Mouse (Mus musculus) kidney, postnatal 4 days (tissue): ENCODE data around the gene Tesk1.

Experiments used
- DNase-seq, 2 experiments: peaks; one replicate each; pipeline ENCODE4 v3.0.0; 2021; ENCODE audit warnings: mixed read lengths in 2 of 2

The Tesk1 gene

GRCm38 (mm10) chr4:43419801-43420281, 21.9 kb upstream of the Tesk1 start:
- peak in 1 of 2 experiments; percentile 7 for DNase-seq

- peak; percentile 85 to 87 for DNase-seq
These were observed 21.4 kb upstream of the Tesk1 start for GRCm38 (mm10) chr4:43420305-43420704.

DNA sequence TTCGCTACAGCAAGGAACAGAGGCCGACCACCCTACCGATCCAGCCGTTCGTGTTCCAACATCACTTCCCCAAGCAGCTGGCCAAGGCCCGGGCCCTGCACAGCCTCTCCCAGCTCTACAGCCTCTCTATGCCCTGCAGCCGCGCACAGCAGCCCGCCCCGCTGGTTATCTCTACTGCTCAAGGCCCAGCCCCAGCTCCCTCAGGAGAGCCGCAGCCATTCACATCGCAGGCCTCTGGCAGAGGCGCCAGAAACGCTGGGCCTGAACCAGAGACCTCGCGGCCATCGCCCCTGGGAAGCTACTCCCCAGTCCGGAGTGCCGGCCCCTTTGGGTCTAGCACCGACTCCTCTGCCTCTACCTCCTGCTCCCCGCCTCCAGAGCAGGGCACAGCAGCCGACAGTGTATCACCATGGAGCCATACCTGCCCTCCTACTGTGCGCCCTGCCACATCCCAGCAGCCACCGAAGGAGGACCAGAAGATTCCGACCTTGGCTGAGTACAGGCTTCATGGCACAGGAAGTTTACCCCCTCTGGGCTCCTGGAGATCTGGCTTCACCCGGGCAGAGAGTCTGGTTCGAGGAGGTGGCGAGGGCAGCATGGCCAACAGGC, 20.0 kb upstream of the Tesk1 start:
- no peak for DNase-seq

GRCm38 (mm10) chr4:43423267-43423934, 18.3 kb upstream of the Tesk1 start:
- no peak for DNase-seq

GRCm38 (mm10) chr4:43424072-43424471, 17.7 kb upstream of the Tesk1 start:
- DNase-seq: no peak

DNA sequence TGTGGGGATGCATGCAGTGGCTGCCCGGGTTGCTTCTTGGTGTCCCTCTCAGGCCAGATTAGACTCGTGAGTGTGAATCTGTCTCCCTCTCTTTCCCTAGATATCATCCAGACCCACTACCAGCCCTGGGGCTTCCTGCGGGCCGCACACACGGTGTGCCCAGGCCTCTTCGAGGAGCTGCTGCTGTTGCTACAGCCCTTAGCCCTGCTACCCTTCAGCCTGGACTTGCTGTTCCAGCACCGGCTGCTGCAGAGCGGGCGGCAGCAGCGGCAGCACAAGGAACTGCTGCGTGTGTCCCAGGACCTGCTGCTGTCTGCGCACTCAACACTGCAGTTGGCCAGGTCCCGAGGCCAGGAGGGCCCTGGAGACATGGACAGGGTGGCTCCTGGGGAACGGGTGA, 16.5 kb upstream of the Tesk1 start:
- no peak for DNase-seq

GRCm38 (mm10) chr4:43425648-43426380, 15.9 kb upstream of the Tesk1 start:
- DNase-seq: no peak

DNA sequence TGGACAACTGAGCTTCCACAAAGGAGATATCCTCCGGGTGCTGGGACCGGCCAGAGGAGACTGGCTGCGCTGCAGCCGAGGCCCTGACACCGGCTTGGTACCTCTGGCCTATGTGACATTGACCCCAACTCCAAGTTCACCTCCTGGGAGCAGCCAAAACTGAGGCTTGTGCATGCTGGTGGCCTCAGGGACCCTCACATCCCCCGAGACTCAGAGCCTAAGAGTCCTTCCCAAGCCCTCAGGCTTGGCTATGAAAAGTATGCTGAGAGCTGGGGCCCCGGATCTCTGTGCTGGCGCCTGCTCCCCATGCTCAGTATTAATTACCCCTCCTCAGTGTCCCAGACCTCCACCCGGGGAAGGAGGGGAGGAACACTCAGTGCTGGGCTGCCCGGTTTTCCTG, 15.3 kb upstream of the Tesk1 start:
- no peak for DNase-seq

GRCm38 (mm10) chr4:43427501-43428179, 14.1 kb upstream of the Tesk1 start:
- DNase-seq: no peak

DNA sequence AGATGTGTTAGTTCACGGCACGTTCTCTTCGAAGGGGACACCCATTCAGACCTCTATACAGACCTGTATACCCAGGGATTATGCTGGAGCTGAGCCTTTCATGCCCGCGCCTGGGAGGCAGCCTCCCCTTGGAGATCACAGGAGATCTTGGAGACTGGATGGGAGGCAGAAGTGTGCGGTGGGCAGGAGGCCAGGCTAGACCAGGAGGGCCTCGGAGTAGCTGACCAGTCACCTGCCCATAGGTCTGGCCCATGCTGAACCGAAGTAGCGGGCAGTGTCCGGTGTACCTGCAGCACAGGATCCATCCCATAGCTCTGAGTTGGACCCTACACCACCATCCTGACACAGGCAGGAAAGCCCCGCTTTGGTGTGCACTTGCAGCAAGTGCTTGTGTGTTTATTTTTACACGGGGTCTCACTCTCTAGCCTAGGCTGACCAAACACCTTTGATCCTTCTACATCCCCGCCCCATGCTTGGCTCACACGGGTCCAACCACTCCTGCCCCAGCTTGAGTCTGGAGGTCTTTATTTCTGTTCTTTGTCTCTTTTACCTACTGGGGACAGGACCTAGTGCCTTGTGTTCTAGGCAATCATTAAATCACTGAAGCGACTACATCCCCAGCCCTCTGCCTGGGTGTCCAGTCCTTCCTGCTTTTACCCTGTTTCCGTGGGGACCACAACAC, 13.4 kb upstream of the Tesk1 start:
- DNase-seq: peak in 1 of 2 experiments; percentile 8

DNA sequence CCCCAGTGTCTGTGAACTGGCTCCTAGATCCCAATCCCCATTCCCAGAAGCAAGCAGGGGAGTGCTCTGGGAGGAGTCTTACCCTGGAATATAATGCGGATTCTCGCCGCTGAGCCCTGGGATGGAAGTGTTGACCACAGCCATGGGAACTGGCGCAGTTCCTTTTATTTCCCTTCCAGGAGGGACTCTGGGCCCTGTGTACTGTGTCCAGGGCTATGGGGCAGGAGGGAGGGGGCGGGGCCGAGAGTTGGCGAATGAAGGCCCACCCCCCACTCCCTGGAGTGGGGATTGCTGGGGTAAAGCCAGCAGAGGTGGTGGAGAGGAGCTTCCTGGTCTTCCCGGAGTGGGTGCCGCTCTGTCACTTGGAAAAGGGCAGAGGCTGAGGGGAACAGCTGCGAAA, 12.8 kb upstream of the Tesk1 start, which contains the start of gene Fam166b:
TSS of gene Fam166b (minus strand) at position 189 of the 400 bp plus-strand sequence.
- peak; percentile 65 to 74 for DNase-seq

DNA sequence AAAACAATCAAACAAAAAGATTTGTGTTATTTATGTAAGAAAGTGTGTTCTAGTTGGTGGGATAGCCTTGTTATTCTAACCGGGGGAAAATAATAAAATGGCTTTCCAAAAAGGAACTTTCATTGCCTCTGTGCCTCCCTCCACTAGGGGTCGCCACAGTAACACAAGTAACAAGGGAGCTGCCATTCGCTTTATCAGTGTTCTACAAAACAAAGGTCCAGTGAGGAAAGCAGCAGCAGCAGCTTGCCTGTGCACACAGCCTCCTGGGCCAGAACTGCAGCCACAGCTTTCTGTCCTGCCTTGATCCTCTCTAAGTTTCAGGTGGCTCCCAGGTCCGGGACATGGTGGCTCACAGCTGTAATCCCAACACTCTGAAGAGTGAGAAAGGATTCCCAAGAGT, 10.0 kb upstream of the Tesk1 start:
- peak; percentile 90 to 93 for DNase-seq

GRCm38 (mm10) chr4:43432832-43433231, 8.9 kb upstream of the Tesk1 start:
- no peak for DNase-seq

DNA sequence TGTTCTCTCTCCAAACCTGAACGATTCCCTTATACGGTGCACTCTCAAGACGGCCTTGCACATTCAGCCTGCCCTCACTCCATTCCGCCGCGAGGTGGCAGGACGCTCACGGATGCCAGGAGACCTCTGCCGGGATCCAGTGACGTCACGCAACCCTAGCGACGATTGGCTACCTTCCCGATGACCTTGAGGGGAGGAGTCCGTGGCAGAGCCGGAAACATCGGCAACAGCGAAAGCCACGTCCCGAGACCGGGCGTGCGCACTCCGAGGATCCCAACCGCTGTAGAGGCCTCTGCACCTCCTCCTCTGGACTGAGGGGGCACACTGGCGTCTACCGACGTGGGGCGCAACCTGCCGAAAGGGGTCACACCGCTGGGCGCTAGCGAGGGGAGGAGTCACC, 305 bp downstream of the Tesk1 start:
- DNase-seq: peak; percentile 99

DNA sequence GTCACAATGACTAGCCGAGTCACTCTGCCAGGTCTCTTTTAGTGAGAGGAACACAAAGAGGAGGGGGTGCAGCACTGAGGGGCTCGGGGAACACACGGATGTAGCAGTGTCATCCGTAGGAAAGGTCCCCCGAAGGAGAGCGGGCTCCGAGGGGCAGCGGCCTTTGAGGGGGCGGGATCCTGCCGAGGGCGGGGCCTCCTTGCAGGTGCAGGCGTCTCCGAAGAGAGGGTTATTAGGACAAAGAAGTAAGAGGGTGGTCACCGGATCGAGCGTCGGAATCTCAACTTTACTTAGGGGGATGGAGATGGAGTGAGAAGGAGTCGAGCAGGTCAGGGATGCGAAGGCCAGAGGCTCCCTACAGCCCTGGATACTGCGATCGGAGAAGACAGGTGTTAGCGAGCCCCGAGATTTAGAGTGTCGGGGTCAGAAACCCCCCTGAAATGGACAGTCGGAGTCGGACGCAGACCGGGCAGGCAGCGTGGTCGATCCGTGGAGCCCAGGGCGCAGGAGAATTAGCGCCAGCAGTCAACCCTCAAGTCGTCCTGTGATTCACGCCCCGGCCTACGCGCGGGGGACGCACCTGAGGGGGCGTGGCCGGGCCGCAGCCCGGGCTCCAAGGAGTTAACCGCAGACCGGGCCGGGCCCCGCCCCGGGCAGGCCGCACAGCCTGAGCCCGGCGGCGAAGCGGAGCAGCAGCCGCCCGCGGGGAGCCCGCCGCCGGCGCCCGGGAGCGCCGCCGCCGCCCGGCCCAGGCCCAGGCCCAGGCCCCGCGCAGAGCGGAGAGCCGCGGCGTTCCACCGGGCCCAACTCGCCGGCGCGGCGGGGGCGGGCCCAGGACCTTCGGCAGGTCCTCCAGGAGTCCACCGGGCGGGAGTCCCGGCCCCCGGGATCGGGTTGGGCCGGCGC, 970 bp downstream of the Tesk1 start:
- DNase-seq: peak; percentile 82 to 91

DNA sequence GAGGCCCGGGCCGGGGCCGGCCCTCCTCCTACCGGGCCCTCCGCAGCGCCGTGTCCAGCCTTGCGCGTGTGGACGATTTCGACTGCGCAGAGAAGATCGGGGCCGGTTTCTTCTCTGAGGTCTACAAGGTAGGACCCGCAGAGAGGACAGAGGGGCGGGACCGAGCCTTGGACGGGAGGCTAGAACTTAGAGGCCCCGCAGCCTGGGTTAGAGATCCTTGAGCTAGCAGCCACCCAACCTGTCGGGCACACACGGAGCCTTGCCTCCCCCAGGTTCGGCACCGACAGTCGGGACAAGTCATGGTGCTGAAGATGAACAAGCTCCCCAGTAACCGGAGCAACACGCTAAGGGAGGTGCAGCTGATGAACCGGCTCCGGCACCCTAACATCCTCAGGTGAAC, 1.8 kb downstream of the Tesk1 start:
- peak; percentile 58 to 70 for DNase-seq

GRCm38 (mm10) chr4:43447251-43447650, 5.5 kb downstream of the Tesk1 start:
- no peak for DNase-seq

DNA sequence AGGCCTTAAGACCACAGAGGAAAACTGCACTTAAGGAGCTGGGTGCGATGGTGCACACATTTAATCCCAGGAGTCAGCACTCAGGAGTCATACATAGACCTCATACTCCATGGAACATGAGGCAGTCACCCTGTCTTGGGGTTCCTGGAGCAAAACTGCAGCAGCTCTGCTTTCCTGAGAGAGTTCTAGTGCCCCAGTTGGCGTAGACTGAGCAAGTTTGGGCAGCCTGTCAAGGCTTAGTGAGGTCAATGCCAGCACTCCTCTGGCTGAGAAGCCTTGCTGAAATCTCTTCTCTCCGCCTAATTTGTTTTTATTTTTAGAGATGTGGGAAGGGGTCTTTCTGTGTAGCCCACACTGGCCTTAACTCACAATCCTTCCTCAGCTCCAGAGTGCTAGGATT, 6.8 kb downstream of the Tesk1 start:
- no peak for DNase-seq

DNA sequence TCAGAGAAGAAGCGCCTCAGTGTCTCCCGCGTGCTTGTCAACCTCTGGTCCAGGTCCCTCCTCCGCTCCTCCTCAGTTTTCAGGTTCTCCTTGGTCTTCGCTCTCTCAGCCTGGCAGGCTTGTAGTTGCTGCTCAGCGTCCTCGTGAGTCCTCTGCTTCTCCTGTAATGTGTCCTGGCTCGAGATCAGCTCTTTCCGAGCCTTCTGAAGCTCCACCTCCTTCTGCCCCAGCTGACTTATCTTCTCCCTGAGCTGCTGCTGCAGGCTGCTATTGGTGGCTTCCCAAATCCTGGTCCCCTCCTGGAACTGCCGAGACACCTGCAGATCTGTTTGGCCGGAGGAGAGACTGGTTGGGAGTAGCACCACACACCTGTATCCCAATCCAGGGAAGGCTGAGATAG, 10.6 kb downstream of the Tesk1 start:
- DNase-seq: no peak

DNA sequence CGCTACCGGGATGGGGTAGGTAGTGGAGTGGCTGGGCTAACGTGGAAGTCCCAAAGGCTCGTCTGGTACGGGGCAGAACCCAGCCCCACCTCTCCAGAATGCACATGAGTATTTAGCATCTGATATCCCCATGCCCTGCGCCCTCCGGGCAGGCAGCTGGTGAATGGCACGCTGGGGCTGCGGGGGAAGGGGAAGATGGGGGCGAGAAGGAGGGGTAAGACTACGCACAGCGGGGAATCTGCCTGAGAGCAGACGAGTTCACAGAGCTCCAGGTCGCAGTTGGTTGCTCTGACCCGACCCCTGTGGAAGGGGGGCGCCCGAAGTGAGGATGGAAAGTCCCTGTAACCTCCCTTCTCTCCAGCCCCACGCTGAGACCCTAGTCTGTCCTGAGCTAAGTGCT, 11.7 kb downstream of the Tesk1 start:
- DNase-seq: peak in 1 of 2 experiments; percentile 27

- peak in 1 of 2 experiments; percentile 49 for DNase-seq
These were observed 12.5 kb downstream of the Tesk1 start, which contains the start of gene Cd72 for GRCm38 (mm10) chr4:43454041-43454836. TSS of gene Cd72 (minus strand) at chr4:43454628.
